Mouse (Mus musculus) adrenal gland, adult 2 months (tissue): ENCODE data around the gene Kank4. TPM values are rescaled to one million over a fixed set of nuclear protein-coding genes. Genes with fewer than 3 reads are reported as not detected.

Experiments
- DNase-seq: peaks from one replicate; pipeline ENCODE4 v3.0.0; 2021
- polyA plus RNA-seq: library from polyadenylated mRNA; depleted of rRNA; stranded (reverse); fragments of >200 nt; gene quantifications from 2 replicates; pipeline ENCODE4 v1.2.3, GENCODE M21; 2012; rRNA removed
- total RNA-seq, 2 experiments: library from RNA; stranded (reverse); gene quantifications; 2 replicates each; pipeline ENCODE4 v1.2.3; 2021

Kank4 gene
- total and polyA plus RNA-seq, 3 experiments = 2.2 to 3.9 (median 2.8) TPM

DNA sequence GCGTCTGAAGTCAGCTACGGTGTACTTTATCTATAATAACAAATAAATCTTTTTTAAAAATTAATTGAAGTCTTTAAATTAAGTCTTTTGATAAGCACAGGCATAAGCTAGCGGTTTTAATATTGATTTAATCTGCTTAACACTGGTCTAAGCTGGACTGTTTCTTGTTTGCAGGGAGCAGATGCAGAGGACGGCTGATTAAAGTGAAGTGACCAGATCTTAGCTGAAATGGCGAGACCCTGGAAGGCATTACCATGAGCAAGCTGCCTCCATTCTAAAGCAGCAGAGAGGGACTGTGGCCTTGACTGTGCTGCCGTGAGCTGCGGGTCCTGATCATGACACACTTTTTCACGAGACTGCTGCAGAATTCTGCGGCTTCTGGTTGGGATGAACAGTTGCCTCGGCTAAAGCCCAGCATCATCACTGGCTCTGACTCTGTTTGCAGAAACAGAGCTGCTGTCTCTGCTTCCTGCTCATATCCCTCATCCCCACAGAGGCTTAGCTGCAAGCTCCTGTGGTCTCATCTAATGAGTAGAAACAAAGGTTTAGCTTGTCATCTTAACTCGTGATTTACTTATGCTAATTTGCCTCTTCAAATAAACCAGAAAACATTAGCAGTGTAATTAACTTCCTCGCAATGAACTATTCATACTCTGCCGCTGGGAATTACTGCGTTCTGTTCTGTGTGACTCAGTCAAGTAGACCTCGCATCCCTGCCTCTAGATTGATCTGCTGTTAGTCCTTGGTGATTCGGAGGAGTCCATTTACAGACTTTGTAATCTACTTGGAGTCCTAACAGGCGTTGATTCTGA, 99.4 kb downstream of the Kank4 start:
- DNase-seq = no peak

DNA sequence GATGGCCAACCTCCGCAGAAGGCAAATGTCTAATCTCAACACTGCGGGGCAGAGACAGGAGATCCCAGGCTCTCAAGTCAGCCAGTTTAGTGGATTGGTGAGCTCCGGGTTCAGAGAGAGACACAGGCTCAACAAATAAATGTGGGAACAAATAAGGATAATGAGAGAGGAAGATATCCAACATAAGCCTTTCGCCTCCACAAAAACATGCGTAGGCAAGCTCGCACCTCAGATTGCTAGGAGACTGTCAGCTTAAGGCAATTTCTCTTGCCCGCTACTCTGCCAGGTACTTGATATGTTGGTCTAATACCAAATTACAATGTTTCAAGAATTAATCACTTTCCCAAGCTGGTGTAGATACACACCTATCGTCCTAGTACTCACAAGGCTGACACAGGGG, 106.4 kb downstream of the Kank4 start:
- no peak for DNase-seq

Other genes starting within 250 kb of the Kank4 start
- gene L1td1, start 90.8 kb downstream of the Kank4 start, total RNA-seq = not detected
- gene L1td1, start 90.8 kb downstream of the Kank4 start, polyA plus RNA-seq = not detected in 2 replicates
- gene I0C0044D17Rik, start 6.3 kb upstream of the Kank4 start, total RNA-seq = not detected
- gene I0C0044D17Rik, start 6.3 kb upstream of the Kank4 start, polyA plus RNA-seq = not detected in 2 replicates
- 10 to 100 TPM; 29.0 to 29.1 TPM for gene Usp1, start 106.3 kb upstream of the Kank4 start, total RNA-seq
- 220 and 234 TPM in 2 replicates for gene Usp1, start 106.3 kb upstream of the Kank4 start, polyA plus RNA-seq
- gene Angptl3, start 213.4 kb upstream of the Kank4 start, total RNA-seq = 1 to 10 TPM in 1 of 2 experiments, under 1 TPM in 1; 0.90 to 3.4 TPM
- gene Angptl3, start 213.4 kb upstream of the Kank4 start, polyA plus RNA-seq = 0.18 TPM in 2 replicates